Mouse (Mus musculus) kidney, adult 2 months (tissue): Measurements from ENCODE around the gene Ftl1.

Experiments used
- CTCF ChIP-seq: fragments of 200-500 bp; conservative IDR thresholded peaks from 2 replicates; pipeline ENCODE4 v1.5.1; 2011; ENCODE audit warnings: low read depth, mild to moderate bottlenecking, control low read depth, low read length, moderate library complexity, mixed read lengths; ENCODE audit not compliant: insufficient read depth, insufficient read length
- POLR2A ChIP-seq: fragments of 200-500 bp; IDR thresholded peaks from one replicate; pipeline ENCODE4 v1.6.1; 2011; ENCODE audit warnings: low read depth, low read length, control low read depth

- TF ChIP-seq CTCF = no peak
- no peak for TF ChIP-seq POLR2A
Measured at GRCm38 (mm10) chr7:45498427-45498826, 38.7 kb upstream of the Ftl1 start.
